Mouse (Mus musculus) erythroblast, embryonic 14.5 days (primary cell): Measurements from ENCODE around the gene Lifr. TPM values are rescaled to one million over a fixed set of nuclear protein-coding genes. Genes with fewer than 3 reads are reported as not detected.

ENCODE experiments used
- H3K27me3 ChIP-seq: 2 replicates; pipeline ENCODE4 v1.6.1; 2012; ENCODE audit warnings: inconsistent platforms; ENCODE audit not compliant: control insufficient read depth
- H3K36me3 ChIP-seq: 2 replicates; pipeline ENCODE4 v1.6.1; 2012; ENCODE audit warnings: mild to moderate bottlenecking, inconsistent platforms; ENCODE audit not compliant: control insufficient read depth
- H3K4me1 ChIP-seq: 2 replicates; pipeline ENCODE4 v1.6.1; 2012; ENCODE audit warnings: inconsistent platforms; ENCODE audit not compliant: control insufficient read depth
- H3K4me3 ChIP-seq: replicated peaks from 2 replicates; pipeline ENCODE3; 2012; ENCODE audit warnings: moderate library complexity, mild to moderate bottlenecking, inconsistent platforms
- H3K9me3 ChIP-seq: 2 replicates; pipeline ENCODE4 v1.6.1; 2012; ENCODE audit warnings: low read length, inconsistent platforms, mixed read lengths; ENCODE audit not compliant: control insufficient read depth
- GATA1 ChIP-seq: IDR thresholded peaks from 2 replicates; pipeline ENCODE4 v1.6.1; 2012; ENCODE audit warnings: low read length, inconsistent platforms, mixed read lengths
- TAL1 ChIP-seq: IDR thresholded peaks from 3 replicates; pipeline ENCODE4 v1.6.1; 2012; ENCODE audit warnings: low read length, inconsistent platforms, mixed read lengths
- polyA plus RNA-seq: library from polyadenylated mRNA; stranded (reverse); fragments of >175 nt; gene quantifications from 2 replicates; pipeline ENCODE4 v1.2.3, GENCODE M21; 2012

Gene Lifr
- polyA plus RNA-seq, 1 experiment: not detected

- no peak overlapping the region for H3K4me3 ChIP-seq
- H3K36me3 ChIP-seq: peaks cover 4% of the 10 kb centered on the region; the same call in 1 of the 2 replicates
- no peaks in the 10 kb centered on the region for H3K27me3 ChIP-seq
- no peak for TF ChIP-seq TAL1
- no peak for TF ChIP-seq GATA1
- no peaks in the 10 kb centered on the region for H3K4me1 ChIP-seq
- H3K9me3 ChIP-seq: peaks cover 1% of the 10 kb centered on the region
These were observed 64.3 kb downstream of the Lifr start for GRCm38 (mm10) chr15:7154737-7155090.

DNA sequence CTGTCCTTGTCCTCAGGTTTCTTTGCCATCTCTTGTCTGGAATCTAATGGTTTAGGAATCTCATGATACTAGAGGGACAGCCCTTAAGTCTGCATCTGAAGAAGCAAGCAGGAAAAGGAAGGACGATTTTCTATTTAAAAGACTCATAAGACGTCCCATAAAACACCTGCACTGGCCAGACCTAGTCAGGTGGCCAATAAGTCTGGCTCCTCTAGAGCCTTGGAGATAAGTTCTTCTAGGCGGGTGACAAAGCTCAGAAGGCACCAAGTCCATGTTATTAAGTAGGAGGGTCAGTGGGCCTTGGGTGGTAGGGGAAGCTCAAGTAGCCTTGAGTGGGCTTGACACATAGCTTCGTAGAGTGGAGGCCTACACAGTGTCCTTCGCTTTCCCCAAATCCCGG lies 67.2 kb downstream of the Lifr start:
- Histone ChIP-seq H3K4me1 (no peaks in the 10 kb centered on the region), H3K27me3 (no peaks in the 10 kb centered on the region), H3K36me3 (peaks cover 8% of the 10 kb centered on the region; the same call in 1 of the 2 replicates), H3K9me3 (peaks cover 4% of the 10 kb centered on the region), H3K4me3 (no peak overlapping the region)
- no peak for TF ChIP-seq TAL1
- no peak for TF ChIP-seq GATA1

GRCm38 (mm10) chr15:7159869-7160268 lies 69.5 kb downstream of the Lifr start:
- TF ChIP-seq GATA1 (no peak), TAL1 (no peak)
- H3K9me3 ChIP-seq: peaks cover 4% of the 10 kb centered on the region
- H3K4me1 ChIP-seq: no peaks in the 10 kb centered on the region
- H3K27me3 ChIP-seq: no peaks in the 10 kb centered on the region
- no peak overlapping the region for H3K4me3 ChIP-seq
- H3K36me3 ChIP-seq: peaks cover 9% of the 10 kb centered on the region; the same call in 1 of the 2 replicates

DNA sequence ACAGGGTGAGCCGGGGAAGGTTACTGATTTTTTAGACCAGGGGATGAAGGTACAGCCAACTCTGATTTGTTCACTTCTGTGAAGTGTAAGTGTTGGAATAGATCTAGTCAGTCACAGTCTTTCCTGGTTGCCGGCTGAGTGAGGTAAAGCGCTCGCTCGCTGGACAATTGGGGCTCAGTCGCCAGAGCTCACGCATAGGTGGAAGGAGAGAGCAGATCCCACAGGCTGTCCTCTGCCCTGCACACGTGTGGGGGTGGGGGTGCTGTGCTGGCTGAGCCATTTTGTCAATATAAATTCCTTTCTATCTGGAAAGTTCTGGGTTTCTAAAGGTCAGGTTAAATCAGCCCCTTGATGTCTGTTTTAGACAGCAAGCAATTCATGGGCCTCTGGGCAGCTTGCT lies 69.9 kb downstream of the Lifr start:
- no peaks in the 10 kb centered on the region for H3K27me3 ChIP-seq
- H3K9me3 ChIP-seq: peaks cover 4% of the 10 kb centered on the region
- H3K4me3 ChIP-seq: no peak overlapping the region
- TF ChIP-seq GATA1 (no peak), TAL1 (no peak)
- H3K4me1 ChIP-seq: no peaks in the 10 kb centered on the region
- peaks cover 10% of the 10 kb centered on the region; the same call in 1 of the 2 replicates for H3K36me3 ChIP-seq

DNA sequence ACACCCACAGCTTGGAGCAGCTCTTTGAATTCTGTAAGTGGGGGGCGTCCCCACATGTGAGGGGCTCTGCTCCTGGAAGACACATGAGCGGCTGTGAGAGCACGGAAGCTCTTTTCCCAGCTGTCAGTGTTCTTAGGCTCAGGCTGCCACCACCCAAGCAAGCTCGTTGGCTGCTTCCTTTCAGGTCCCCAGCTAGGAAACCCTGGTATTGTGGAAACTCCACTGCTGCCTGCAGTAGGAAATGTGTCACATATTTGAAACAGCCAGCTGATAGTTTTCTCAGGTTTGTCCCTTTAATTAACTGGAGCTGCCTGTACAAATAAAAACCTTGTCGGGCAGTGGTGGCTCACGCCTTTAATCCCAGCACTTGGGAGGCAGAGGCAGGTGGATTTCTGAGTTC lies 73.4 kb downstream of the Lifr start:
- H3K27me3 ChIP-seq: no peaks in the 10 kb centered on the region
- peaks cover 11% of the 10 kb centered on the region; the same call in 1 of the 2 replicates for H3K36me3 ChIP-seq
- H3K9me3 ChIP-seq: peaks cover 4% of the 10 kb centered on the region
- TF ChIP-seq TAL1: no peak
- no peak for TF ChIP-seq GATA1
- no peaks in the 10 kb centered on the region for H3K4me1 ChIP-seq
- H3K4me3 ChIP-seq: no peak overlapping the region

DNA sequence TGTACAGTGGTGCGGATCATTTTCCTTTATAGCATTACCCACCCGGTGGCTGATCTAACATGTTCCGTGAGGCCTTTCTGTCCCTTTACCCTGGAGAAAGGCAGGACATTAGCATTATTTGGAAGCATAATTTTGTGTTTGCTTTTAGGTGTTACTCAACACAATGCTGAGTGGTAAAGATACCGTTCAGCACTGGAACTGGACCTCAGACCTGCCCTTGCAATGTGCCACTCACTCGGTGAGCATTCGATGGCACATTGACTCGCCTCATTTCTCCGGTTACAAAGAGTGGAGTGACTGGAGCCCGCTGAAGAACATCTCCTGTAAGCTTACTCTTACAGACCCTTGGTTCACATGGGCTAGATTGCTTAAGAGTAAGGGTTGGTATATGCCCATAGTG lies 76.3 kb downstream of the Lifr start:
- no peak overlapping the region for H3K4me3 ChIP-seq
- TF ChIP-seq TAL1: no peak
- TF ChIP-seq GATA1: no peak
- H3K27me3 ChIP-seq: no peaks in the 10 kb centered on the region
- no peaks in the 10 kb centered on the region for H3K9me3 ChIP-seq
- H3K4me1 ChIP-seq: no peaks in the 10 kb centered on the region
- peaks cover 4% of the 10 kb centered on the region; the same call in 1 of the 2 replicates for H3K36me3 ChIP-seq

- no peak overlapping the region for H3K4me3 ChIP-seq
- TF ChIP-seq TAL1: no peak
- TF ChIP-seq GATA1: no peak
- H3K27me3 ChIP-seq: no peaks in the 10 kb centered on the region
- no peaks in the 10 kb centered on the region for H3K4me1 ChIP-seq
- peaks cover 4% of the 10 kb centered on the region; the same call in 1 of the 2 replicates for H3K36me3 ChIP-seq
- no peaks in the 10 kb centered on the region for H3K9me3 ChIP-seq
These were observed 77.0 kb downstream of the Lifr start for GRCm38 (mm10) chr15:7167238-7167905.

GRCm38 (mm10) chr15:7167906-7168532 lies 77.6 kb downstream of the Lifr start:
- Histone ChIP-seq H3K9me3 (no peaks in the 10 kb centered on the region), H3K4me1 (no peaks in the 10 kb centered on the region), H3K27me3 (no peaks in the 10 kb centered on the region), H3K36me3 (peaks cover 4% of the 10 kb centered on the region; the same call in 1 of the 2 replicates), H3K4me3 (no peak overlapping the region)
- no peak for TF ChIP-seq GATA1
- no peak for TF ChIP-seq TAL1

GRCm38 (mm10) chr15:7172875-7173274 lies 82.5 kb downstream of the Lifr start:
- Histone ChIP-seq H3K36me3 (peaks cover 2% of the 10 kb centered on the region; the same call in 1 of the 2 replicates), H3K27me3 (no peaks in the 10 kb centered on the region), H3K9me3 (no peaks in the 10 kb centered on the region), H3K4me3 (no peak overlapping the region), H3K4me1 (no peaks in the 10 kb centered on the region)
- TF ChIP-seq TAL1: no peak
- no peak for TF ChIP-seq GATA1
